Mouse (Mus musculus) A20 (cell line): ENCODE results near the gene Ctrc.

Experiments
- DNase-seq: peaks from one replicate; pipeline ENCODE4 v3.0.0-alpha.2; 2011; ENCODE audit warnings: low read depth, low spot score

The Ctrc gene

DNA sequence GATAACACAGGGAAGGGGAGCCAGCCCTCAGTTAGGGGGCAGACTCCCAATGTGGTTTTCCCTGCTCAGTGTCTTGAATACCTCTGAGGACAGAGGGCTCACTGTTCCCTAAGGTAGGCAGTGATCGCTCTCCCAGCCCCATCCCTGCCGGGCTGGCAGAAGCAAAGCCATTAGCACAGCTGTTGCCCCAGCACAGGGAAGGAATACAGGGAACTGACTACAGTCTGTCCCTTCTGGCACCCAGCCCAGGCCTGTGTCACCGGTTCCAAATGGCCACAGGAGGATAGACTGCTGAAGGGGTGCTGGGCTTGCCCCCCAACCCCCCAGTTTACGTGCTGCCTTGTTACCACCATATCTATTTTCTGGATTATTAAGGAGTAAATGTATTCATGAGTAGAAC is 21.3 kb upstream of the Ctrc start:
- no peak for DNase-seq

GRCm38 (mm10) chr4:141866933-141867490 is 20.9 kb upstream of the Ctrc start:
- DNase-seq, result no peak

GRCm38 (mm10) chr4:141865600-141865999 is 19.4 kb upstream of the Ctrc start:
- DNase-seq, result no peak

DNA sequence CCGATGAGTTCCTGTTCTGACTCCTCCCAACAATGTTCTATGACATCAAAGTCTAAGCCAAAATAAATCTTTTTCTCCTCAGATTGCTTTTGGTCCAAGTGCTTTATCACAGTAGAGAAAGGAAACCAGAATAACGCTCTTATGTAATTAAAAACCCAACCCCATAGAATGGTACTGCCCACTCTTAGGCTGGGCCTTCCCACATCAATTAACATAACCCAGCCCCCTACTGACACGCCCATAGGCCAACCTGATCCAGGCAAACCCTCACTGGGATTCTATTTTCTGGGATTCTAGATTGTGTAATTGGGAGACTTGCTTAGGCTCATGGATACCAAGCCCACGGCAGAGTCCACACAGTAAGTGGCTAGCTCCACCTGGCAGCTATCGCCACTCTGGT is 18.8 kb upstream of the Ctrc start:
- DNase-seq, result no peak

- no peak for DNase-seq
Measured at GRCm38 (mm10) chr4:141864506-141864905, 18.3 kb upstream of the Ctrc start.

GRCm38 (mm10) chr4:141863726-141864280 is 17.6 kb upstream of the Ctrc start:
- no peak for DNase-seq

- DNase-seq, result no peak
Measured at GRCm38 (mm10) chr4:141862867-141863266, 16.7 kb upstream of the Ctrc start.

DNA sequence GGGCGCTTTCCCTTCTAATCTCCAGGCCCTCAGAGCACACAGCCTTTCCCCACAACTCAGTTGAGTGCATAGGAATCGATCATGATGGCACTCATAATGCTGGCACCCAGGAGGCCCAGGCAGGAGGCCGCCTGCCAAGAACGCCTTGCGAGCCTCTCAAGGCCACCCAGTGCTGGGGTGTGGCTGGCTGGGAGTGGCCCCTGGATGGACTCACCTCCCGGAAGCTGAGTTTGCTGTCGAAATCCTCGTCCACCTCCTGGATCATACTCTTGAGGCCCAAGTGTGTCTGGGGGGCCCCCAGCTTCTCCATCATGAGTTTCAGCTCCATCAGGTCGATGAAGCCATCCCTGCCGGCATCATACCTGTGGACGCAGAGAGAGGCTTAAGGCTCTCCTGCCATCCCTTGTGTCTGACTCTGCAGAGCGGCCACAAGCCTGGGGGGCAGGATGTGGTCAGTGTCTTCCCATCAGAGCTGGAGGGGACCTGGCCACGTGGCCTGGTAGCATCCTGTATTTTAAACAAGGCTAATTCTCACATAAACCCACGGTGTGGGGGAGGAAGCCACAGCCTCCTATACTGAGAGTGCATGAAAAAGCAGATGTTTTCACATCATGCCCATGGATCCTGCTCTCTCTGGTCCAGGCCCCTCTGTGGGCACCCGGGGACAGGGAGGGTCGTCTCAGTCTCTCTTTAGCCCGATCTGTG is 15.6 kb upstream of the Ctrc start:
- DNase-seq, result no peak

DNA sequence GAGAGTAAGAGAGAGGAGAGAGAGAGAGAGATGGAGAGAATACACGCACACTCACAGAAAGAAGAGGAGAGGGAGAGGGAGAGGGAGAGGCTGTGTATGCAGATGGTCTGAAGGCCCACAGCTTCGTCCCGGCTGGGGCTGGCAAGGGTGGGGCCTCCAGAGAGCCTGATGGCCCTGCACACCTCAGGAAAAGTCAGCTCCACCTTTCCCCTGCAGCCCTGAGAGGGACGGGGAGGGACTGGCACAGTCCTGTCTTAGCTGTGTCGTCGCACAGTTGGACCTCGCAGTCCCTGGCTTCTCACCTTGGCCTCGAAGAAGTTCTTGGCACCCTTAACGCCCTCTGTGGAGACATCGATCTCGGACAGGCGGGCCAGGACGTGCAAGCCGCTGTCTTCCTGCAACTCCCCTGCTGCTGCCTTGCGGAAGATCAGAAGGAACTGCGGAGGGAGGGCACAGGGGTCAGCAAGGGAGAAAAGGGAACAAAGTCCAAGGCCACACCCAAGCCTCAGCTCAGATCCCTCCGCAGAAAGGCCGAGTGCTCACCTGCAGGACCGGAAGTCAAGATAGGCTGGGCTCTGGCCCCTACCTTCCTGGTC is 14.2 kb upstream of the Ctrc start:
- no peak for DNase-seq

- DNase-seq, result no peak
Measured at GRCm38 (mm10) chr4:141859351-141859750, 13.2 kb upstream of the Ctrc start.

DNA sequence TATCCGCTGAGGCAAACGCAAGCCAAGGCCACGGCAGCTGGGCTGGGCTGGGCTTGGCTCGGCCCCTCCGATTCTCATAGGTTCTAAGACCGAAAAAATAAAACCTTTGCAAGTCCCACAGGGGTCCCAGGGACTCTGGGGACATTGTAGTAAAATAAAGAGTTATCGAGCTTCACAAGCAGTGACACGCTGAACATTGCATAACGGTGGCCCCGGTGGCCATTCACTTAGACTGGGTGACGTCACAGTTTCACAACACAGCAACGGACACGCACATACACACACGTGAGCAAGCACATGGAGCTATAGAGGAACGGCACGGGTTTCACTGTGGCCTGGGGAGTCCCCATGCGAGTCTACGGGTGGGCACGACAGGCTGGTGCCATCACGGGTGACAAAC is 12.3 kb upstream of the Ctrc start:
- no peak for DNase-seq

DNA sequence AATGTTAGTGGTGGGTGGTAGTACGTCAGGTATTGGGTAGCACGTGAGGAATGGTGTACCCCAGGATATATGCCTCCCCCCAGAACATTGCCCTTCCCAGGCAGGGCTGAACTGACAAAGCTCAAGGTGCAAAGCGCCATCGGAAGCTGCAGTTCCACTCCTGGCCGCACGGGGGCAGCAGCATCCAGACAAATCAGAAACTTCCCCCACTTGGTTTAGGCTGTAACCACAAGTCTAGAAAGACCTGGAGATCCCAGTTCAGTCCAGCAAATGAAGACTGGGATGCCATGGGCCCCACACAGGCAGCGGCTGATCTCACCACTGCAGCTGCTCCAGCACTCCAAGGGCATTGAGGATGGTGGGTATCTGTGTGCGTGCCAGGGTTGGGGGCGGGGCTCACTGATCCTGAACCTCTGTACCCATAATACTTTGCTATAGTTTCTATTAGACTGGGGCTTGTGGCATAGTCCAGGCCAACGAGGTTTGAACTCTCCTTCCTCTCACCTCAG is 11.3 kb upstream of the Ctrc start:
- peak; percentile 63 for DNase-seq

DNA sequence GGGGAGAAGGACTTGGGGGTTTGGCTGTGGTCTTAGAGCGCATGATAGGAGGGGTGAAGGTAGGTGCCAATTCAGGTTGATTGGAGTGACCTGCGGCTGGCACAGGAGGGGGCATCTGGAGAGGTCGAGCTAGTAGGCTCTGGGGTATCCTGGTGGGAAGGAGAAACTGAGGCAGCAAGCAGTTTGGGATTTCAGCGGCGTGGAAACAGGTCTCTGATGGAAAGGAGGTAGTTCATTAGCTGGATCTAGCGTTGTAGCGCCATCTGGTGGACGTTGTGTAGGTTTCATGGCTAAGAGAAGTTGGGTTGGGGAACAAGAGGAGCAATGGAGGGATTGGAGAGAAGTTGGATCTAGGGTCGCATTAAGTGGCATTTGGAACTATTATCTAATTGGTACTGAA is 7.3 kb upstream of the Ctrc start:
- DNase-seq, result peak; percentile 47

DNA sequence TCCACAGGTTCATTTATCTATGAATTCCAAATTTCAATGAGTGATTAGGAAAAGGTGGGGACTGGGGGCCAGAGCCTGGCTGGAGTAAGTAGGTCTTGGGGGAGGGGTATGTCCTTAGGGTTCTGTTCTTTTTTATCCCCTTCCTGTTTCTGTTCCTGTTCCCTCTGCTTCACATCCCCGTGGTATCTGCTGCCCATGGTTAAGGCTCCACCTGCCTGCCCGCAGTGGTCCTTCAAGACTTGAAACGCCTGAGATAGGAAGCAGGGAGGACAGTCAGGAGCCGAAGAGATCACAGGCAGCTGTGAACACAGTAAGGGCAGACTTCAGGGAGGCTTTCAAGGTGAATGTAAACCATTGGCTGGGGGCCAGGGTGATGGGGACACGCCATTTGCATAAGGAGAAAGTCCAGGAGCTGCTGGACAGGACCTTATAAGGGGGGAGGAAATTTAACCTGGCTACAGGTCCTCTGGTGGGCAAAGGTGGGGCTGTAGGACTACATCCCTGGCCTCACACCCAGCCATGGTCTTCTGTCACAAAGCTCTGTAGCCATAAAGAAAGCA is 11.5 kb downstream of the Ctrc start:
- DNase-seq, result no peak

DNA sequence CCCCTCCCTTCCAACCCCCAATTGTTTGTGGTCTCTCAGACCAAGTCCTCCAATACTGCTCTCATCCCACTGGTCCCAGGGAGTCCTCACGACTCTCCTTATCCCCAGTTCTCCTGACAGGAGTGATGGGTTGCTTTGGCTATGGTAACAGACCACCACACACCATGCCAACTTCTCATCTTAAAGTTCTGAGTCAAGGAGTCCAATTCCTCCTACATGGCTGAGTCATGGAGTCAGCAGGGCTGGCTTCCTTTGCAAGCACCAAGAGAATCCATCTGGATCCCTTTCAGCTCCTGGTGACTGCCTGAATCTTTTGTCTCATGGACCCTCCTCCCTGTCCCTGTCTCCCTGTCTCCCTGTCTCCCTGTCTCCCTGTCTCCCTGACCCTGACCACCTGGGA is 12.2 kb downstream of the Ctrc start:
- no peak for DNase-seq

GRCm38 (mm10) chr4:141831361-141831760 is 14.8 kb downstream of the Ctrc start:
- DNase-seq, result no peak

- DNase-seq, result no peak
Measured at GRCm38 (mm10) chr4:141830381-141830780, 15.8 kb downstream of the Ctrc start.

GRCm38 (mm10) chr4:141828177-141828576 is 18.0 kb downstream of the Ctrc start:
- no peak for DNase-seq

DNA sequence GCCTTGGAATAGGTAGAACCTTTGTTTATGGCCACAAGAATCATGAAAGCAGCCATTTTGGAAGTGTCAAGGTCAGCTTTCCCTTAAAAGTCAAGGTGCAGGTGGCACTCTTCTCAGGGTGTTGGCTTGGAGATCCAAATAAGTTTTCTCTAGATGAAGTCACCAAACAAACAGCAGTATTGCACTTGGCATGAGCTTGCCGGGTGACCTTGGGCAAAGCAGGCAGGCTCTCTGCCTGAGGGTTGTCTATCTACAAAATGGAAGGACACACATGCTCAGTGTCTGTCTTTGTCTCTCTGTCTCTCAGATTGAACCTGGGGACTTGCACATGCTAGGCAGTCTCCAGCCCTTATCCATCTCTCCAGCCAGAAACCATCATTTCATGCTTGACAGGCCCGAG is 18.8 kb downstream of the Ctrc start:
- DNase-seq, result no peak

GRCm38 (mm10) chr4:141826060-141826459 is 20.1 kb downstream of the Ctrc start, which contains the start of gene Cela2a:
Gene Cela2a (minus strand): TSS chr4:141826160.
- DNase-seq, result no peak

DNA sequence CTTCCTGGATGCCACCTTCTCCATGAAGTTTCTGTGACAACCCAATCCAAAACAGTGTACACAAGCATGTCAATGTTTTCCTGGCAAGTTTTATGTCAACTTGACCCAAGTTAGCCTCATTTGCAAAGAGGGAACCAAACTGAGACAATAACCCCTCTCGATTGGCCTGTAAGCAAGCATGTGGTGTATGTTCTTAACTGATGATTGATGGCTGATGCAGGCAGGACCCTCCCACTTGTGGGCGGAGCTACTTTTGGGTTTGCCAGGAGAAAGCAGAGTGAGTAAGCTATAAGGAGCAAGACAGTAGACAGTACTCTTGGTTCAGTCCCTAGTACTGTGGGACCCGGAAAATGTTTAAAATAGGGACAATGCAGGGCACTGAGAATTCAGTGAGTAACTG is 23.2 kb downstream of the Ctrc start:
- DNase-seq, result no peak

- no peak for DNase-seq
Measured at GRCm38 (mm10) chr4:141822089-141822488, 24.1 kb downstream of the Ctrc start.
